Mouse (Mus musculus) hindbrain, embryonic 16.5 days (tissue): ENCODE measurements around the gene Spdye4b. TPM values are rescaled to one million over a fixed set of nuclear protein-coding genes. Genes with fewer than 3 reads are reported as not detected.
"Not testable (repeated sequence)": the region's sequence is repeated elsewhere in the genome, so short reads cannot be mapped to it uniquely, and the experiment has no call there.

Experiments
- ATAC-seq: fragments of 200-750 bp; cut with Nextera tagmentation; 2 replicates; pipeline ENCODE4 v1.8.0; 2017; ENCODE audit warnings: moderate TSS enrichment, moderate library complexity
- H3K27ac ChIP-seq: fragments of 300-500 bp; sonication (generic); 2 replicates; pipeline ENCODE4 v1.5.1; 2014; ENCODE audit warnings: low read depth, mild to moderate bottlenecking, control low read depth, low read length, moderate library complexity
- H3K27me3 ChIP-seq: fragments of 300-500 bp; sonication (generic); replicated peaks from 2 replicates; pipeline ENCODE4 v1.6.1; 2014; ENCODE audit warnings: low read length; ENCODE audit not compliant: control insufficient read depth, insufficient read depth
- H3K36me3 ChIP-seq: fragments of 300-500 bp; sonication (generic); 2 replicates; pipeline ENCODE4 v1.6.1; 2014; ENCODE audit warnings: mild to moderate bottlenecking, low read length, moderate library complexity, mixed read lengths; ENCODE audit not compliant: control insufficient read depth, insufficient read depth
- H3K4me1 ChIP-seq: fragments of 300-500 bp; sonication (generic); 2 replicates; pipeline ENCODE4 v1.6.1; 2014; ENCODE audit warnings: low read depth, low read length; ENCODE audit not compliant: control insufficient read depth, insufficient read depth
- H3K4me2 ChIP-seq: fragments of 300-500 bp; sonication (generic); 2 replicates; pipeline ENCODE4 v1.6.1; 2014; ENCODE audit warnings: mild to moderate bottlenecking, low read length, control low read depth, moderate library complexity
- H3K4me3 ChIP-seq: fragments of 300-500 bp; sonication (generic); 2 replicates; pipeline ENCODE4 v1.5.1; 2014; ENCODE audit warnings: mild to moderate bottlenecking, low read length, control low read depth, moderate library complexity
- H3K9ac ChIP-seq: fragments of 300-500 bp; sonication (generic); 2 replicates; pipeline ENCODE4 v1.6.1; 2014; ENCODE audit warnings: low read depth, mild to moderate bottlenecking, control low read depth, low read length, moderate library complexity
- H3K9me3 ChIP-seq: fragments of 300-500 bp; sonication (generic); 2 replicates; pipeline ENCODE4 v1.6.1; 2014; ENCODE audit warnings: mild to moderate bottlenecking, low read length, moderate library complexity; ENCODE audit not compliant: control insufficient read depth
- WGBS: fragments of 180-500 bp; shearing (Covaris S2); extraction: QIAGEN DNeasy Blood & Tissue Kit; methylation state at CpG from one replicate; pipeline ENCODE4 v1.1.7; 2014; 5-methylcytosine and 5-hydroxymethylcytosine counted together
- polyA plus RNA-seq: library from polyadenylated mRNA; unstranded; fragments of >200 nt; fragmentation: Nextera tagmentation; extraction: Ambion mirVana; gene quantifications from 2 replicates; pipeline ENCODE4 v1.2.1, GENCODE M21; 2015

Gene Spdye4b
- polyA plus RNA-seq, 1 experiment from 2014 or later: not detected

DNA sequence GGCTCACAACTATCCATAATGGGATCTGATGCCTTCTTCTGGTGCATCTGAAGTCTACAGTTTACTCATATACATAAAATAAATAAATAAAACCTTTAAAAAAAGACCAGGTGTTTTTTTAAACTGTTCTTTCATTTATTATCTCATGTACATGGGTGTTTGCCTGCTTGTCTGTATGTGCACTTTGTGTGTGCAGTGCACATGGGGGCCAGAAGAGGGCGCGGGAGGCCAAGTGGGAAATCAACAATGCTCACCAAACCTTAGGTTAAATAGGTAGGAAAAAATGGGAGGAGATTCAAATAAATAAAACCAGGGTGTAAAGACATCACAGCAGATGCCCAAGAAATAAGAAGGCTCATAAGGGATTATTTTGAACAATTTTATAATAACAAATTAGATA is 30.8 kb upstream of the Spdye4b start:
- no peak for ATAC-seq
- H3K27me3 ChIP-seq: no peaks in the 10 kb centered on the region
- H3K27ac ChIP-seq: no peak overlapping the region
- WGBS: 85% methylated on average over 2 of the region's 2 CpGs
- H3K4me3 ChIP-seq: no peak overlapping the region
- H3K4me2 ChIP-seq: no peak overlapping the region
- no peak overlapping the region for H3K9ac ChIP-seq
- no peaks in the 10 kb centered on the region; the same call in 1 of the 2 replicates for H3K9me3 ChIP-seq
- no peaks in the 10 kb centered on the region for H3K36me3 ChIP-seq
- no peaks in the 10 kb centered on the region for H3K4me1 ChIP-seq

DNA sequence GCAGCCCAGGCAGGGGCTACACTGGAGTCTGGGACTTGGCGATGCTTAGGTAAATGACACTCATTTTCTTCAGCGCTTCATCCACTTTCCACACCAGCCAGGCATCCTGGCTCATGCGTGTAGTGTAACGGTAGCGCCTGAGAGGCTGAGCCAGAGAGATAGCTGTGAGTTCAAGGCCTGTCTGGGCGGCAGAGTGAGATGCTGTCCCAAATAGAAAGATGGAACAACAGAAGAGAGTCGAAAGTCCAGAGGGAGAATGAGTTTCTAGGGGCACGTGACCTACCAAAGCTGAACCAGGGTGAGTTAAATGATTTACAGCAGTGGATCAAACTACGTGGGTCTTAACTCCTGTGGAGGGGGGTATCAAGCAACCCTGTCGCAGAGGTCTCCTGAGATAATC is 27.1 kb upstream of the Spdye4b start:
- H3K27me3 ChIP-seq: peaks cover 17% of the 10 kb centered on the region
- H3K4me3 ChIP-seq: no peak overlapping the region
- no peaks in the 10 kb centered on the region; the same call in 1 of the 2 replicates for H3K4me1 ChIP-seq
- H3K9me3 ChIP-seq: no peaks in the 10 kb centered on the region; the same call in none of the 2 replicates
- no peaks in the 10 kb centered on the region for H3K36me3 ChIP-seq
- H3K4me2 ChIP-seq: no peak overlapping the region
- 91% methylated on average over 10 of the region's 10 CpGs for WGBS
- ATAC-seq: no peak
- H3K27ac ChIP-seq: no peak overlapping the region
- H3K9ac ChIP-seq: no peak overlapping the region

DNA sequence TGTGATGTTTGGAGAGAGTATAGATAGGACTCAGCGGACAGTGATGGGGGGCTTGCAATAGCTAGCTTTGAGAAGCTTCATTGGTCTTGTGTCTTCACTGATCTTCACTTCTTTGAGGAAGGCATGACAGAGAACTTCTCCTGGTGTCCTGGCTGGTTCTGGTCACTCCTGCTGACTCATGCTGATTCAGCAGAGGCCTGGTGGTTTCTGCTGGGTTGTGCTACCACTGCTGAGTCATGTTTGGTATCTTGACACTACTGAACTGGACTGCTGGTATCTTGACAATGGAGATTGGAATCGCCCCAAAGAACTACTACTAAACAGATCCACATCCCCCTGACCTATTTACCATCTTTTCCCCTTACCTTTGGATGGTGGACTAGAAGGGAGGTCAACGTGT is 25.3 kb upstream of the Spdye4b start:
- no peak overlapping the region for H3K4me3 ChIP-seq
- no peaks in the 10 kb centered on the region for H3K36me3 ChIP-seq
- 90% methylated on average over 3 of the region's 3 CpGs for WGBS
- no peaks in the 10 kb centered on the region; the same call in 1 of the 2 replicates for H3K4me1 ChIP-seq
- H3K9ac ChIP-seq: no peak overlapping the region
- H3K27me3 ChIP-seq: peaks cover 19% of the 10 kb centered on the region
- no peak overlapping the region for H3K27ac ChIP-seq
- ATAC-seq: no peak
- no peak overlapping the region for H3K4me2 ChIP-seq
- no peaks in the 10 kb centered on the region; the same call in none of the 2 replicates for H3K9me3 ChIP-seq

DNA sequence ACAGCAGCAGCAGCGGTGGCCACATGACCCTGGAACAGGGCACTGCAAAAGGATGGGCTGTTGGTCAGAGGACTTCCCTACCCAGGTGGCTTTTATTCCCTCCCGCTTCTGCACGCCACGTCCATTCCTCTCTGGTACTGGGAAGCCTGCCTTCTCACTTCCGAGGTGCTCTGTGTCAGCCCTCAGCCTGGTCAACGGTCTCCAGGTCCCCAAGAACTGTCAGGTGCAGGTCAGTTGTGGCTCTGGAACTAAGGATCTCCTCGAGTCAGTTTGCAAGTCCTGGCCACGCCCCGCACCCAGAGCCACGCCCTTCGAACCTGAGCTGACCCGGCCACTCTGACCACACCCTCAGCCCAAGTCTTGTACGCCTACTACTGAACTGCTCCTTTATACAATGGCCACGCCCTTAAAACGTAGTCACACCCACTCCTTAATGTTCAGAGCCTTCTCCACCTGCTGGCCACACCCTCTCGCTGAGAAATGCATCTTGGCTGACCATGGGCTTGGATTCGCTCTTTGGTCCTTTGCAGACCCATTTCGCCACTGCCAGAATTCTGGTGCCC is 15.2 kb upstream of the Spdye4b start:
- H3K4me3 ChIP-seq: no peak overlapping the region
- H3K27ac ChIP-seq: no peak overlapping the region
- no peak overlapping the region for H3K9ac ChIP-seq
- H3K9me3 ChIP-seq: no peaks in the 10 kb centered on the region
- no peak overlapping the region for H3K4me2 ChIP-seq
- 14% methylated on average over 18 of the region's 18 CpGs for WGBS
- ATAC-seq: no peak
- peaks cover 3% of the 10 kb centered on the region; the same call in 1 of the 2 replicates for H3K27me3 ChIP-seq
- no peaks in the 10 kb centered on the region for H3K36me3 ChIP-seq
- H3K4me1 ChIP-seq: no peaks in the 10 kb centered on the region

DNA sequence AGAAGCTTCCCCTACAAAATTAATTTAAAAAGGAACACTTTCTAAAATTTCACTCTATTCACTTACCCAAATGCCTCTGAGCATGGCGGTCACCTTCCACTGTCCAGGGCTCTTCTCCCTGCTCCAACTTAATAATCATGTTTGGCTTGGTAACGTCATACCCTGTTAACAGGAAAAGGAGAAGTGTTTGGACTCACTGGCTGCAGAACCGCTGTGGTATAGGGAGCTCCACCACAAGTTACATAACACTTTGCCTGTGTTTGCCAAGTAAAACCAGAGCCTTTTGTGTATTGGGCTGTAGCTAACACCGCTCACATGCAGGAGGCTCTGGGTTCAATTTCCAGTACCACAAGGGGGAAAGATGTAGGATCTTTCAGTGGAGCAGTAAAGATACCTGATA is 4.8 kb upstream of the Spdye4b start:
- 94% methylated on average over 4 of the region's 4 CpGs for WGBS
- H3K4me2 ChIP-seq: no peak overlapping the region

DNA sequence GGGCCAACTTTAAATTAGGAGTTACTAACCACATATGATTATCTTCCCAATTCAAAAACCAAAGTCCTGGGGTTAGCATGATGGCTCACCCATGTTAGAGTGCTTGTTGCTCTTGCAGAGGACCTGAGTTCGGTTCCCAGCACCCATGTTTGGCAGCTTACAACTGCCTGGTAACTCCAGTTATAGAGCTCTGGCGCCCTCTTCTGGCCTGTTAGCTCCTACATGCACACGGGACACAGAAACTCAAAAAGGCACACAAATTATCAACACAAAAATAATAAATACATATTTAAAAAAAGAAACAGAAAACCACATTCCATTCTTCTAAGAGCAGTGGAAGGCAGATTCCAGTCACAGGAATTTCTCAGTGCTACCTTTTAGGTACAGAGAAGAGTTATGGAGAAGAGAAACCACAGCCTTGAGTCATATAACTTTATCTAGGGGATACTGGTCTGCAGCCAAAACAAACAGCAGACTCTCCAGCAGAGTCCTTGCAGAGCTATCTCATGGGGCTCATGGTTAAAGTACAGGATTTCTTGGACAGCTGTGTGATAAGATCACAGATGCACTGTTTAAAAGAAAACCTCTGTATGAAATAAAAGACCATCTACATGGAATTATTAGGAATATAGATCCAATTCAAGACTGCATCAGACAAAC is 3.1 kb upstream of the Spdye4b start:
- Histone ChIP-seq H3K27ac (no peak overlapping the region), H3K27me3 (no peaks in the 10 kb centered on the region), H3K4me1 (peaks cover 11% of the 10 kb centered on the region), H3K4me3 (no peak overlapping the region), H3K36me3 (peaks cover 55% of the 10 kb centered on the region), H3K4me2 (no peak overlapping the region), H3K9ac (no peak overlapping the region), H3K9me3 (peaks cover 5% of the 10 kb centered on the region)
- no peak for ATAC-seq
- WGBS: 94% methylated on average over 3 of the region's 3 CpGs

More for the DNA sequence above, 4.8 kb upstream of the Spdye4b start:
- no peak overlapping the region for H3K27ac ChIP-seq
- no peak overlapping the region for H3K4me3 ChIP-seq
- H3K9me3 ChIP-seq: peaks cover 5% of the 10 kb centered on the region
- peaks cover 67% of the 10 kb centered on the region for H3K36me3 ChIP-seq
- no peak for ATAC-seq
- H3K27me3 ChIP-seq: no peaks in the 10 kb centered on the region
- peaks cover 11% of the 10 kb centered on the region for H3K4me1 ChIP-seq
- no peak overlapping the region for H3K9ac ChIP-seq

DNA sequence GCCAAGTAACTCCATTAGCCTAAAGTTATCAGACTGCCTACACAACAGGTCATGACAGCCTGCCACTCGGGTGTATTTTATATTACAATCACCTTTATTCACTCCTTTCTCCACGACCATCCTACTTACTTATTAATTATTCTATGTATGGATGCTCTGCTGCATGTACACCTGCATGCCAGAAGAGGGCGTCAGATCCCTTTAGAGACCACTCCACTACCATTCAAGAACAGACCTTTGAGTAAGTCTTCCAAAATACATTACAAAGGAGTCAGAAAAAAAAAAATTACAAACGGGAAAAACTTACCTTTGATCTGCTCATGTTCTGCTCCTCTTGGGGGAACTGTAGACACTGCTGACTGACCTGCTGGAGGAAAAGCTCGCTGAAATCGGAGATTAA is 1.6 kb upstream of the Spdye4b start:
- no peak for ATAC-seq
- H3K27ac ChIP-seq: no peak overlapping the region
- 0 out of 2 replicates have a peak overlapping the region, but pooled peaks have one; percentile 96 for H3K4me3 ChIP-seq
- H3K4me1 ChIP-seq: peaks cover 11% of the 10 kb centered on the region
- H3K4me2 ChIP-seq: peak overlapping the region; percentile 70
- no peaks in the 10 kb centered on the region for H3K27me3 ChIP-seq
- H3K9ac ChIP-seq: no peak overlapping the region
- WGBS: 35% methylated on average over 6 of the region's 6 CpGs
- H3K9me3 ChIP-seq: no peaks in the 10 kb centered on the region; the same call in 1 of the 2 replicates
- H3K36me3 ChIP-seq: peaks cover 40% of the 10 kb centered on the region

DNA sequence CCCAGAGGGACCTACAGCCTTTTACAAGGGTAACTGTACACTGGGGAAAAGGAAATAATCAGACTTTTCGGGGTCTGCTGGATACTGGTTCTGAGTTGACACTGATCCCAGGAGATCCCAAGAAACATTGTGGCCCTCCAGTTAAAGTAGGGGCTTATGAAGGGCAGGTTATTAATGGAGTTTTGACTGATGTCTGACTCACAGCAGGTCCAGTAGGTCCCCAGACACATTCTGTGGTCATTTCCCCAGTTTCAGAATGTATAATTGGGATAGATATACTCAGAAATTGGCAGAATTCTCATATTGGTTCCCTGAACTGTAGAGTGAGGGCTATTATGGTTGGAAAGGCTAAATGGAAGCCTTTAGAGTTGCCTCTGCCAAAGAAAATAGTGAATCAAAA is 7.2 kb downstream of the Spdye4b start:
- H3K27me3 ChIP-seq, H3K4me2 ChIP-seq, H3K9me3 ChIP-seq, ATAC-seq, H3K4me1 ChIP-seq, H3K27ac ChIP-seq, H3K9ac ChIP-seq, H3K36me3 ChIP-seq, H3K4me3 ChIP-seq: not testable (repeated sequence)
- WGBS: no CpG with 5 or more reads among the region's 1 CpGs

DNA sequence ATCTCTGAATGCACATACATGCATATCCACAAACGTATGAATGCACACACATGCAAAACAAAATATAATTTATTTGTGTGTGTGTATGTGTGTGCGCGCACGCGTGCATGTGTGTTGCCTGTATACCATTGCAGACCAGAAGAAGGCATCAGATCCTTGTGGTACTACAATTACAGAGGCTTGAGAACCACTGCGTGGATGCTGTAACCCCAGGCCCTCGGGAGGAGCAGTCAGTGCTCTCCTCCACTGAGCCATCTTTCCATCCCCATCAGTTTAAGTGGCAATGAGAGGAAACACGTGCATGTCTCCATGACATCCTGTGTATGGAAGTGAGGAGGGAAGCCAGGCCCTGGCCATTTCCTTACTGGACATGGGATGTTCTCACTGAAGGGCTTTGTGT is 12.0 kb downstream of the Spdye4b start:
- Histone ChIP-seq H3K27me3 (no peaks in the 10 kb centered on the region), H3K4me1 (no peaks in the 10 kb centered on the region), H3K4me2 (no peak overlapping the region), H3K4me3 (no peak overlapping the region), H3K27ac (no peak overlapping the region), H3K9ac (no peak overlapping the region), H3K9me3 (no peaks in the 10 kb centered on the region), H3K36me3 (no peaks in the 10 kb centered on the region)
- no peak for ATAC-seq
- WGBS: 92% methylated on average over 8 of the region's 8 CpGs
